Mouse (Mus musculus): ENCODE data around the gene Dab2ip. TPM values are rescaled to one million over a fixed set of nuclear protein-coding genes. Genes with fewer than 3 reads are reported as not detected.
A peak's percentile ranks its signal among the peaks of the same experiment; 100 is the strongest.

Gene Dab2ip
- polyA plus RNA-seq, 1 experiment from 2014 or later: 42.4 TPM

GRCm38 (mm10) chr2:35728633-35729032, 170.6 kb downstream of the Dab2ip start:
- H3K27me3 ChIP-seq (ENCODE audit: control insufficient read depth, insufficient read depth, low read length): no peaks in the 10 kb centered on the region
- H3K27ac ChIP-seq (ENCODE audit: low read depth, low read length): peak overlapping the region; percentile 30; the same call in 1 of the 2 replicates
- H3K9me3 ChIP-seq (ENCODE audit: control insufficient read depth, low read length): no peaks in the 10 kb centered on the region
- peak; percentile 5; the same call in 1 of the 2 replicates for ATAC-seq (ENCODE audit: low FRiP score, low TSS enrichment)
- H3K4me1 ChIP-seq (ENCODE audit: control insufficient read depth, insufficient read depth, low read length): peaks cover 27% of the 10 kb centered on the region
- 0 out of 2 replicates have a peak overlapping the region, but pooled peaks have one; percentile 23 for H3K9ac ChIP-seq (ENCODE audit: low read depth, low read length)
- H3K4me3 ChIP-seq (ENCODE audit: low read length): no peak overlapping the region
- WGBS: 29% methylated on average over 5 of the region's 5 CpGs
- H3K4me2 ChIP-seq (replicated peaks; ENCODE audit: low read depth, low read length): no peak overlapping the region
- peaks cover 57% of the 10 kb centered on the region for H3K36me3 ChIP-seq (ENCODE audit: control insufficient read depth, insufficient read depth, low read length)

- H3K4me2 ChIP-seq (replicated peaks; ENCODE audit: low read depth, low read length): no peak overlapping the region
- H3K9ac ChIP-seq (ENCODE audit: low read depth, low read length): no peak overlapping the region; the same call in 1 of the 2 replicates
- H3K4me3 ChIP-seq (ENCODE audit: low read length): no peak overlapping the region
- peaks cover 27% of the 10 kb centered on the region for H3K4me1 ChIP-seq (ENCODE audit: control insufficient read depth, insufficient read depth, low read length)
- peaks cover 51% of the 10 kb centered on the region for H3K36me3 ChIP-seq (ENCODE audit: control insufficient read depth, insufficient read depth, low read length)
- ATAC-seq (ENCODE audit: low FRiP score, low TSS enrichment): peak; percentile 65
- no peaks in the 10 kb centered on the region for H3K9me3 ChIP-seq (ENCODE audit: control insufficient read depth, low read length)
- H3K27me3 ChIP-seq (ENCODE audit: control insufficient read depth, insufficient read depth, low read length): no peaks in the 10 kb centered on the region
- WGBS: 42% methylated on average over 16 of the region's 16 CpGs
- peak overlapping the region; percentile 42; the same call in 1 of the 2 replicates for H3K27ac ChIP-seq (ENCODE audit: low read depth, low read length)
Measured at GRCm38 (mm10) chr2:35729077-35730065, 171.3 kb downstream of the Dab2ip start.

- H3K27ac ChIP-seq (ENCODE audit: low read depth, low read length): no peak overlapping the region
- no peak overlapping the region for H3K4me2 ChIP-seq (replicated peaks; ENCODE audit: low read depth, low read length)
- H3K4me1 ChIP-seq (ENCODE audit: control insufficient read depth, insufficient read depth, low read length): peaks cover 27% of the 10 kb centered on the region
- H3K9ac ChIP-seq (ENCODE audit: low read depth, low read length): no peak overlapping the region
- no peaks in the 10 kb centered on the region for H3K9me3 ChIP-seq (ENCODE audit: control insufficient read depth, low read length)
- no peak for ATAC-seq (ENCODE audit: low FRiP score, low TSS enrichment)
- no peaks in the 10 kb centered on the region for H3K27me3 ChIP-seq (ENCODE audit: control insufficient read depth, insufficient read depth, low read length)
- WGBS: 64% methylated on average over 18 of the region's 18 CpGs
- no peak overlapping the region for H3K4me3 ChIP-seq (ENCODE audit: low read length)
- peaks cover 38% of the 10 kb centered on the region for H3K36me3 ChIP-seq (ENCODE audit: control insufficient read depth, insufficient read depth, low read length)
Measured at GRCm38 (mm10) chr2:35731671-35732449, 173.8 kb downstream of the Dab2ip start.

GRCm38 (mm10) chr2:35735001-35735400, 176.9 kb downstream of the Dab2ip start:
- Histone ChIP-seq H3K27me3 (ENCODE audit: control insufficient read depth, insufficient read depth, low read length) (no peaks in the 10 kb centered on the region), H3K4me2 (replicated peaks; ENCODE audit: low read depth, low read length) (no peak overlapping the region), H3K27ac (ENCODE audit: low read depth, low read length) (no peak overlapping the region), H3K9me3 (ENCODE audit: control insufficient read depth, low read length) (no peaks in the 10 kb centered on the region), H3K4me1 (ENCODE audit: control insufficient read depth, insufficient read depth, low read length) (peaks cover 26% of the 10 kb centered on the region), H3K4me3 (ENCODE audit: low read length) (no peak overlapping the region), H3K36me3 (ENCODE audit: control insufficient read depth, insufficient read depth, low read length) (peaks cover 9% of the 10 kb centered on the region; the same call in 1 of the 2 replicates), H3K9ac (ENCODE audit: low read depth, low read length) (no peak overlapping the region)
- 100% methylated on average over 2 of the region's 2 CpGs for WGBS
- no peak for ATAC-seq (ENCODE audit: low FRiP score, low TSS enrichment)

- H3K4me2 ChIP-seq (replicated peaks; ENCODE audit: low read depth, low read length): no peak overlapping the region
- H3K4me3 ChIP-seq (ENCODE audit: low read length): no peak overlapping the region
- H3K36me3 ChIP-seq (ENCODE audit: control insufficient read depth, insufficient read depth, low read length): peaks cover 1% of the 10 kb centered on the region; the same call in 1 of the 2 replicates
- H3K27ac ChIP-seq (ENCODE audit: low read depth, low read length): no peak overlapping the region
- H3K9ac ChIP-seq (ENCODE audit: low read depth, low read length): no peak overlapping the region
- WGBS: 68% methylated on average over 2 of the region's 2 CpGs
- no peaks in the 10 kb centered on the region for H3K27me3 ChIP-seq (ENCODE audit: control insufficient read depth, insufficient read depth, low read length)
- no peak for ATAC-seq (ENCODE audit: low FRiP score, low TSS enrichment)
- H3K9me3 ChIP-seq (ENCODE audit: control insufficient read depth, low read length): no peaks in the 10 kb centered on the region
- H3K4me1 ChIP-seq (ENCODE audit: control insufficient read depth, insufficient read depth, low read length): peaks cover 24% of the 10 kb centered on the region
Measured at GRCm38 (mm10) chr2:35736061-35736460, 178.0 kb downstream of the Dab2ip start.

GRCm38 (mm10) chr2:35737467-35738027, 179.5 kb downstream of the Dab2ip start:
- no peaks in the 10 kb centered on the region for H3K27me3 ChIP-seq (ENCODE audit: control insufficient read depth, insufficient read depth, low read length)
- H3K9me3 ChIP-seq (ENCODE audit: control insufficient read depth, low read length): no peaks in the 10 kb centered on the region
- no peaks in the 10 kb centered on the region for H3K36me3 ChIP-seq (ENCODE audit: control insufficient read depth, insufficient read depth, low read length)
- H3K4me2 ChIP-seq (replicated peaks; ENCODE audit: low read depth, low read length): no peak overlapping the region
- ATAC-seq (ENCODE audit: low FRiP score, low TSS enrichment): no peak
- H3K4me3 ChIP-seq (ENCODE audit: low read length): no peak overlapping the region
- no peak overlapping the region for H3K9ac ChIP-seq (ENCODE audit: low read depth, low read length)
- peaks cover 20% of the 10 kb centered on the region; the same call in 1 of the 2 replicates for H3K4me1 ChIP-seq (ENCODE audit: control insufficient read depth, insufficient read depth, low read length)
- WGBS: 50% methylated on average over 7 of the region's 7 CpGs
- H3K27ac ChIP-seq (ENCODE audit: low read depth, low read length): peak overlapping the region; percentile 56

- H3K4me2 ChIP-seq (replicated peaks; ENCODE audit: low read depth, low read length): peak overlapping the region; percentile 27; the same call in 1 of the 2 replicates
- WGBS: 18% methylated on average over 13 of the region's 13 CpGs
- peak; percentile 47 for ATAC-seq (ENCODE audit: low FRiP score, low TSS enrichment)
- H3K27me3 ChIP-seq (ENCODE audit: control insufficient read depth, insufficient read depth, low read length): no peaks in the 10 kb centered on the region
- H3K27ac ChIP-seq (ENCODE audit: low read depth, low read length): 0 out of 2 replicates have a peak overlapping the region, but pooled peaks have one; percentile 37
- no peaks in the 10 kb centered on the region for H3K36me3 ChIP-seq (ENCODE audit: control insufficient read depth, insufficient read depth, low read length)
- H3K9me3 ChIP-seq (ENCODE audit: control insufficient read depth, low read length): no peaks in the 10 kb centered on the region
- no peak overlapping the region for H3K9ac ChIP-seq (ENCODE audit: low read depth, low read length)
- H3K4me1 ChIP-seq (ENCODE audit: control insufficient read depth, insufficient read depth, low read length): peaks cover 20% of the 10 kb centered on the region; the same call in 1 of the 2 replicates
- no peak overlapping the region for H3K4me3 ChIP-seq (ENCODE audit: low read length)
Measured at GRCm38 (mm10) chr2:35739669-35740254, 181.7 kb downstream of the Dab2ip start.

- no peak overlapping the region for H3K27ac ChIP-seq (ENCODE audit: low read depth, low read length)
- no peak overlapping the region for H3K9ac ChIP-seq (ENCODE audit: low read depth, low read length)
- H3K27me3 ChIP-seq (ENCODE audit: control insufficient read depth, insufficient read depth, low read length): no peaks in the 10 kb centered on the region
- 87% methylated on average over 10 of the region's 10 CpGs for WGBS
- no peaks in the 10 kb centered on the region for H3K9me3 ChIP-seq (ENCODE audit: control insufficient read depth, low read length)
- no peak for ATAC-seq (ENCODE audit: low FRiP score, low TSS enrichment)
- H3K4me1 ChIP-seq (ENCODE audit: control insufficient read depth, insufficient read depth, low read length): no peaks in the 10 kb centered on the region
- no peak overlapping the region for H3K4me3 ChIP-seq (ENCODE audit: low read length)
- H3K4me2 ChIP-seq (replicated peaks; ENCODE audit: low read depth, low read length): no peak overlapping the region
- H3K36me3 ChIP-seq (ENCODE audit: control insufficient read depth, insufficient read depth, low read length): no peaks in the 10 kb centered on the region
Measured at GRCm38 (mm10) chr2:35745876-35746275, 187.8 kb downstream of the Dab2ip start.

All from kidney, embryonic 14.5 days (tissue).